Mouse (Mus musculus): Measurements from ENCODE around the gene Rims4.

- TF ChIP-seq CTCF (IDR thresholded peaks at IDR 0.05; ENCODE audit: insufficient read depth, low read length) (no peak), POLR2A (IDR thresholded peaks at IDR 0.05; ENCODE audit: borderline replicate concordance, extremely low read depth, low read depth, low read length) (no peak)
Measured at GRCm38 (mm10) chr2:163825861-163826260, 92.6 kb downstream of the Rims4 start.
